Mouse (Mus musculus) cerebellum, adult 2 months (tissue): ENCODE data around the gene Phgdh.

Experiments
- CTCF ChIP-seq: fragments of 200-500 bp; IDR thresholded peaks from 2 replicates; pipeline ENCODE4 v1.5.1; 2011; ENCODE audit warnings: low read depth, mild to moderate bottlenecking, control low read depth, low read length, moderate library complexity, borderline replicate concordance; ENCODE audit not compliant: insufficient read depth
- POLR2A ChIP-seq: fragments of 200-500 bp; IDR thresholded peaks from 2 replicates; pipeline ENCODE4 v1.6.1; 2011; ENCODE audit warnings: low read length, control low read depth, borderline replicate concordance; ENCODE audit not compliant: insufficient read depth

DNA sequence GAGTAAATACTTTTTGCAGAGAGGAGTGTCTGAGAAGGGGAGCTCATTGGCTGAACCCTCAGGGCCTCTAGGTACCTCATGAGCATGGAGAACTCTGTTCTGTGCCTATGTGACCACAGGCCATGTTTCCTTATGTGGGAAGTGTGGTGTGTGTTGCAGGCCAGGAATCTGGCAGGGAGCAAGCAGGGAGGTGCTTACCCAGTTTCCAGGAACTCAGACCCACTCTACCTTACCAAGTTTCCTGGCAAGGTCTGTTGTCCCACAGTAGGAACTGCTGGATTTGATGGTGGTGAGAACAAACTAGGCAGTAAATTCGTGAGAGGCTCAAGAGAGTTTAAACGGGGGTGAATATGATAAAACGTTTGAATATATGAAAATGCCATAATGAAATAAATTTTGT lies 26.3 kb upstream of the Phgdh start:
- TF ChIP-seq POLR2A: no peak
- no peak for TF ChIP-seq CTCF
